Mouse (Mus musculus): Measurements from ENCODE around the gene Slc18a3.

The Slc18a3 gene

DNA sequence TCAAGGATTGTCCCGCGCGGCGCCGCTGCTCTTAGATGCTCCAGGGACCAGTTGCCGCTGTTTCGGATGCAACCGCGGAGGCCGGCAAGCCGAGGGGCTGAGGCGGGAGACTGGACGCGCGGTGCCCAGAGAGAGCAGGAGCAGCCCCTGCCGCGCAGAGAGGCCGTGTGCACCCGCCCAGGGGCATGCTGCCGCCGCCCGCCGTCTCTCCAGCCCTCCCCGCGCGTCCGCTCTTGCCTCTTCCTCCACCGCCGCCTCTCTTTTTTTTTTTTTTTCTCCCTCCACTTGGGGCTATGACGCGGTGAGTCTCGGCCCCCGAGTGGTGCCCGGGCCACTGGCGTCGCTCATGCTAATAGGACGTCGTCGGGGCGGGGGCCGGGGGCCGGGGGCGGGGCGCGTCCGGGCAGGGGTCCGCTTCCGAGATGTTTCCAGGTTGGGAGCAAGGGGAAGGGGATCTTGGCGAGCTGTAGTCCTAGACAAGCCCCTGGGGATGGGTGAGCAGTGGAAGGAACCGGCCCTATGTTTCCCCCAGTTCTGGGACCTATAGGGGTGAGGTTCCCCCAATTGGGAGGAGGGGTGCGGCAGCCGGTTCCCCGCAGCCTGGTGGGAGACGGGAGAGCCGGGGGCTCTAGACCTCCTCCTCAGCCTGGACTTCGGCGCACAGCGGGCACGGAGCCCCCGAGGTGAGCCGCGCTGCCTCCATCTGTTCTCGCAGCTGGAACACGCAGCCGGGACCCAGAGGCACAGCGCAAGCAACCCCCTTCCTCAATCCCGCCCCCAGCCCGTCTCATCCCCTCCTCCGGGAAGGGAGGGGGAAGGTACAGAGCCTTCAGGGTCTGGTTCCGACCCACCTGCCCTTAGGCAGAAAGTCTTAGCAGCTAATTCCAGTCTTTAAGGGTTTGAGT is at the start of gene Slc18a3:
Slc18a3 (minus strand) TSS at position 250 of the 905 bp plus-strand sequence.
- no peak for DNase-seq (ENCODE audit: low spot score in 2 of 2)

DNA sequence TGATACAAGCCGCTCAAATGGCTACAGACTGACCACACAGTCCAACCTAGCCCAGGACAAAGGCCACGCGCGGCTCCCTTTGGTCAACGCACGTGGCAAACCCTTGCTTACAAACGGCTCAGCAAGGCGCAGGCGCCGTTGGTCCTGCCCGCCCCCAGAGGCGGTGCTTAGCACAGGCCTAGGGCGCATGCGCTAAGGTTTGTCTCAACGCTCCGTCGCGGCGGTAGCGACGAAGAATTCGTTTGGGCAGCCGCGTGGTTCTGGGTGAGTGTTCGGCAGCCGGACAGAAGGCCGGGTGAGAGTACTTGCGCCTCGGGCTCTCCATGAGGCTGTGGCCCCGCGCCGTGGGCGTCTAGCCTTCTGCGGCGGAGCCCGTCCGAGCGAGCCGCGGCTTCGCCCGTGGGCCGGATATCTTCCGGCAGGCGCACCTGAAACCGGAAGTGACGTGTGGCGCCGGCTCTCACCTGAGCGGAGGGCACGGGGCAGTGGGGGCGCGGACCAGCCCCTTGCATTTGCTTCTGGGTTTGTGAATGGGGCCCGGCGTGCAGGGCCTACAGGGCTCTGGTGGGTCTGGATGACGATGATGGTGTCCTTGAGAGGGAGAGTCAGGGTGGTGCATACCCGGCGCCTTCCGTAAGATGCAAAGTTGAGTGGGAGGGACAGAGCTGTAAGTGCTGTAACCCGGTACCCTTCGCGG is 48.8 kb upstream of the Slc18a3 start, which contains the start of gene Ercc6:
Ercc6 (plus strand) TSS at position 186 of the 697 bp plus-strand sequence.
- DNase-seq (ENCODE audit: low spot score in 2 of 2) = peak; percentile 93

DNA sequence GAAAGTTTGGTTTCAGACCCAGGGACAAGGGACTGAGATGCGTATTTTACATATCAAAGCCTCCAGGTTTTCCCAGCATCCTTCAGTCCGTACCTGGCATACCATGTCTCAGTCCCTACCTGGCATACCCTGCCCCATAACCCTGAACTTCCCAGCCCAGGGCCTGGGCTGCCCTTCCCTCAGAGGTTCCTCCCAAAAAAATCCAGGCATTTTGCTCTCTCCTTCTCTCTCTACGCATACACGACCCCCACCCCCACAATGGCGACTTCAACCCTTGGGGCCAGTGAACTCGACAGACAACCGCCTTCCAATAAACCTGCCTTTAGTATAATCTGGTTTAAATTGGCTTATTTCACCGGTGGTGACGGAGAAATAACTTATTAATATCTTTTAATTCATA is 48.3 kb upstream of the Slc18a3 start:
- no peak for DNase-seq (ENCODE audit: low spot score in 2 of 2)

DNA sequence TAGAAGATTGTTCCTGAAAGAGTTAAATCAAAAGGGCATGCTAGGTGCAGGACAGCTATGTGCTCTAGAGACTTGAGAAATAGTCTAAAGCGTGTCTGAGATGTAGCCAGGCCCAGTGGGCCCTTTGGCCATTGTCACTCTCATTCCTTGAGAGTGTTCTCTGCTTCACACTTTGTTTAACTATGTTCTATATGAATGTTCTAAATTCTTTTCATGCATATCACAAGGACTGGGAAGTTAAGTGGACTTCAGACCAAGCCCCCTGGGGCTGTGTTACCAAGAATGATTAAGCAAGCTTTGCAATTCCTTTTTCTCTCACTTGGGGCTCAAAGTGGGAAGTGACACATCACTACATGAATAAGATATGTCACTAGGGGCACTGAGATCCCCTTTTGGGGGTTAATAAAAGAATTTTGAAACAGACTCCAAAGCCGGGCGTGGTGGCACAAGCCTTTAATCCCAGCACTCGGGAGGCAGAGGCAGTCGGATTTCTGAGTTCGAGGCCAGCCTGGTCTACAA is 44.9 kb upstream of the Slc18a3 start:
- no peak for DNase-seq (ENCODE audit: low spot score in 2 of 2)

DNA sequence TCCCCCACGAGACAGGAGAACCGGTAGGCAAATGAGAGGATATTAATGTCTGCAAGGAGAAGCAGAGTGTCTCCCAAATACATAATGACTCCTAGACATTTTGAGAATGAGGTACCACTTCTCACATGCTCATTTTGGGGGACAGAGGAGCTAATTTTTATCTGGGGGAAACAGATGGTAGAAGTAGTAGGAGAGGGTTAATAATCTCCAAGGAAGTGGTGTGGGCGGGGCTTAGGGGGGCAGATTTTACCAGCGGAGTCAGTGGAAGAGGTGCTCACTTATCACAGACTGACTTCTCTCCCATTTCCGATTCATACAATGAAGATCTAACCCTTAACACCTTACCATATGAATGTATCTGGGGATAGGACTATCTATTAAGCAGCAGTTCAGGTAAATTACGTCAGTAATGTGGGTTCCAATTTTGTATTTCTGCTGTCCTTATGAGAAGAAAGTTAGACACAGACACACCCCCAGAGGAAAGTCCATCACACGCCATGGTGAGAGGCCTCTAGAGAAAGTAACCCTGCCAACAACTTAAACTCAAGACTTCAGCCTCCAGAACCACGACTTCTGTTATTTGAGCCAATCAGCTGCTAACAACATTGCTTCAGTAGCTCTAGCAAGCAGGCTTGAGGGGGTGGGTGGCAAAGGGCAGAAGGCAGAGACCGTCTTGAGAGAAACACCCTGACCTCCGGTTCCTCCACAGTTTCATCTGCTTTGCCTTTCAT is 43.6 kb upstream of the Slc18a3 start:
- DNase-seq (ENCODE audit: low spot score in 2 of 2) = no peak

DNA sequence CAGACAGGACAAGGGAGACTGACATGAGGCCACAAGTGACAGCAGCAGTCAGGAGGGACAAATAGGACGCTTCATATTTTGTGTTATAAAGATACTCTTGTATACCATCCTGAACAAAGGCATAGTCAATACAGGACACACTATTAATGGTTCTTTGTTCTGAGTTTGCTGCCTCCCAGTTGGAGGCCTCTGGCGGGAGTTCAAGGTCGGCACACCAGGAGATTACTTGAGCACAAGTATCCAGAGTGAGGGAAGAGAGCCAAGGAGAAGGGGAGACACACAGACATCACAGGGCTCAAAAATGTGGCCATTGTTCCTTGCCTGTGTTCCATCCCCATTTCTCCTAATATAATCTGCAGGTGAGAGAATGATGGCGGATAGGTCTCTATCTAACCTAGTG is 42.6 kb upstream of the Slc18a3 start:
- DNase-seq (ENCODE audit: low spot score in 2 of 2) = no peak

DNA sequence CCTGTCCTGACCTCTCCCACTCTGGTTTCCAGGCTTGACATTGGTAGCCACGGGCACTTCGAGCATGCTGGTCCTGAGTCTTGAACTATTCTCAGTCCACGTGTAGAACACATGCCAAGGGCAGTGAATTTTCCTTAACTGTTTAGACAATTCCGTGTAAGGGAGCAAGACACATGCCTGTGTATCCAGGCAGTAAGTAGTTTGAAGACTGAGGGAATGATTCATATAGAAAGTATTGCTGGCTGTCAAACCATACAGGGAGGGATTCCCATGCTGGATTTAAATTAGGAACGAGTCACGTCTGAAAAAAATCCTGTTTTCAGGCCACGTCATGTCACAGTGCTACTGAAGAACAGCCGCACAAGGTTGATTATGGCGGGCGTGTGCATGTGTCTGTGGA is 41.7 kb upstream of the Slc18a3 start:
- no peak for DNase-seq (ENCODE audit: low spot score in 2 of 2)

DNA sequence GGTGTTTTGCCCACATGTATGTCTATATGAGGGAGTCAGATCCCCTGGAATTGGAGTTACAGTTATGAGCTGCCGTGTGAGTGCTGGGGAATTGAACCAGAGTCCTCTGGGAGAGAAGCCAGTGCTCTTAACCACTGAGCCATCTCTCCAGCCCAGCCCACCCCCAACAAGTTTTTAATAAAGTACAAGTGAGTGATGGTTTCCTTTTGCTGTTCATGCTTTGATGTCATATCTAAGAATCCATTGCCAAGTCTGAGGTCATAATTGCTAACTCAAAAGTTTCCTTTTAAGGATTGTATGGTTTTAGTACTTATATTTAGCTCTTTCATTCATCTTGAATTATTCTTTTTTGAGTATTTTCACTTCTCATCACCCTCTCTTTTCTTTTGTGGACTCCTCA is 39.2 kb upstream of the Slc18a3 start:
- DNase-seq (ENCODE audit: low spot score in 2 of 2) = no peak

DNA sequence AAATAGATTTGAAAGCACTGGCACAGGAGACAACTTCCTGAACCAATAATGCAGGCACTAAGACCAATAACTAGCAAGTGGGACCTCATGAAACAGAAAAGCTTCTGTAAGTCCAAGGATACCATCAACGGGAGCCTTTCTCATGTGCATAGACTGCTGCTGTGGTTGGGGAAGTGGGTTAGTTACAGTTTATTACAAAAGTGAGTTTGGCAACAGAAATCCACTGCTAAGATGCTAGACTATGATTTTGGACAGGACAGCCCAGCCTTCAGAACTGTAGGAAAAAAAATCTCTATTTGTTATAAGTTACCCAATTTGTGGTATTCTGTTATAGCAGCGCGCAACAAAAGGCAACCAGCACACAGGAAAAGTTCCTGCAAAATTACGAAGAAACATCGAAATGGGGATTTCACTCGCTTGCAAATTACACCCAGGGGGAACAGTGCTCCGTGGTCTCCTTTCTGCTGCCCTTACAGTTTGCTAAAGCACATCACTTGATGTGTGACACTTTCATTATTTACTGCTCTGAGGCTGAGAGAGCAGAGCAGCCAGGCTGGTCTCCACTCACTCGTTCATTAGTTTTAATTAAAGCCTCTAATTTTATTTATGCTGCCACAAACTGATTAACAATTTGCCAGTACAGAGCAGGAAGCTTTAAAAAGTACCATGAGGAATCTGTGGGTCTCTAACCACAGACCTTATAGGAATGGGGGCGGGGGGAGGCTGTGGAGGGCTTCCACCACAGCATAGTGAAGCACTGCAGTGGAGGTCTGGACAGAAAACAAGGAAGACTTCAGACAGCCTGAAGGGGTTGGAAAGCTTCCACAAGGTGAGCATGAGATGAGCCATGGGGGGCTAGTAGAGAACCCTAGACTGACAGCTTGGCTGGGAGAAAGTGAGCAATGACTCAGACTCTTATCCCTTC is 38.4 kb upstream of the Slc18a3 start:
- no peak for DNase-seq (ENCODE audit: low spot score in 2 of 2)

DNA sequence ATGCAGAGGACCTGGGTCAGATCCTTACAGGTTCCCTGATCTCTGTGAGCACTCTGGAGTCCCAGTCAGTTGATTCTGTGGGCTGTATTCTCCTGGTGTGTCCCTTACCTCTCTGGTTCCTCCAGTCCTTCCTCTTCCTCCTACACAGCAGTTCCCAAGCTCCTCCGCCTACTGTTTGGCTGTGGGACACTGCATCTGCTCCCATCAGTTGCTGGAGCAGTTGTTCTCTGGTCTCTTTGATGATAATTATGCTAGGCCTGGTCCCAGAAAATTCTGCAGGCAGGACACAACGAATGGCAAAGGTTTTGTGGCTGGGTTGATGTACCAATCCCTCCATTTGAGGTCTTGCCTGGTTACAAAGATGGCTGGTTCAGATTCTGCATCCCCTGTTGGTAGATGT is 36.7 kb upstream of the Slc18a3 start:
- no peak for DNase-seq (ENCODE audit: low spot score in 2 of 2)

DNA sequence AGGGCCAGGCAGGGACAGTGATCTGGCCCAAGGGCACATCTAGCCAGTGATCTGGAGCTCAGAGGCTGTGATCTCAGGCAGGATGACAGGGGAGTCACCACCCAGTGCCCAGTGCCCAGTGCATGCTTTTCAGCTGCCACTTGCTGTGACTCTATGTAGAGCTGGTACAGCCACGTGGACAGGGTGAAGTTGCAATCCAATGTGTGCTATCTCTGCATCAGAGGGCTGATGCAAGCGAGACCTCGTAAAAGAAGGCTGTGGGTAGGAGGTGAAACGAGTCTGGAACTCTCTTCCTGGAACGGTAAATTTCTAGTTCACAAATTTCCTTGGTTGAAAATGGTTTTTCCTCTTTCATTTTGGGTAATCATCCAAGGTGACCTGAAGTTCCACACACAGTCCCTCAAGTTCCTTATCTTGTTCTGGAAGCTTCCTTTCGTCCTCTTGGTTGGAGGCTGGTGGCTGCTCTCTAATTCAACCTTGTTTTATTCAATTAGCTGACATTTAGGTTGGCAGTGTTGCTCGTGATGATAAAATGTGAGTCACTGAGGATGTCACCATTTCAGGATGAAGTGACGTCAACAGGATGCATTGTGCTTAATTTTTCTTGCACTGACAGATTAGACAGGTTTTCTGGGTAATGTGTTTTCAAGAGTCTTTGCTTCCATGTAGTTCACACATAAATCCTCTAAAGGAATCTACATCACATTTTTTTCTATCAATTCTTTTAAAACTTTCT is 31.6 kb upstream of the Slc18a3 start:
- DNase-seq (ENCODE audit: low spot score in 2 of 2) = peak in 1 of 2 experiments; percentile 31

DNA sequence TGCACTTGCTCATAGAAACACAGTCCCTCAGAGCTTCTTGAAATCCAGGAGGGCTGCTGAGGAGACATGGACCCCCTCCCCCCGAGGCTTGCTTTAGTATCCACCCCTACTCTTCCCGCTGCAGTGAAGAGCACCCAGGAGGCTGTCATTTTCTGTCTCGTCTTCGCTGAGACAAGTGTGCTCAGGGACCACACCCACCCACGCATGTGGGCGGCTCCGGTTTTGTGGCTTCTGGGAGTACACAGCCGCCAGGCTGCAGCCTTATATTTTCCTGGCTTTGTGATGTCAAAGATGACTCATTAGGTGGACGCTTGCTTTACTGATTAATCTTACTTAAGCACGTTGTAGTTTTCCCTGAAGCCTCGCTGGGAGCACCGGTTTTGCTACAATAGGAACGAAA is 27.9 kb upstream of the Slc18a3 start:
- DNase-seq (ENCODE audit: low spot score in 2 of 2) = no peak

DNA sequence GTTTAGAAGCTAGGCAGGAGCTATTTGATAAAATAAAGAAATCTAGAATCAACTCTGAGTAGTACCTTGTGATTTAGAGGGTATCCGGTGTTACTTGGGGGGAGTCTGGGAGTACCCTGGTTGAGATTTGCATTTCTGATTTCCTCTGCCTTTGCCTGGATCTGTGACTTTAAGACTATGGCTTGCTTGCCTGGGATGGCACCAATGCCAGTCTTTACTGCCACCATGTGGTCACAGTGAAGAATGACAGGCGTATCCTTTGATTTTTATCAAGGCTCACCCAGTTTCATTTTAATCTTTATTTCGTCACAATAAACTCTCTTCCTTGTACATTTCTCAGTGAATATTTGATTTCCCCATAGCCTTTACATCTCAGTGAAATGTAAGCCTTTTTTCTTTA is 17.4 kb upstream of the Slc18a3 start:
- DNase-seq (ENCODE audit: low spot score in 2 of 2) = no peak

DNA sequence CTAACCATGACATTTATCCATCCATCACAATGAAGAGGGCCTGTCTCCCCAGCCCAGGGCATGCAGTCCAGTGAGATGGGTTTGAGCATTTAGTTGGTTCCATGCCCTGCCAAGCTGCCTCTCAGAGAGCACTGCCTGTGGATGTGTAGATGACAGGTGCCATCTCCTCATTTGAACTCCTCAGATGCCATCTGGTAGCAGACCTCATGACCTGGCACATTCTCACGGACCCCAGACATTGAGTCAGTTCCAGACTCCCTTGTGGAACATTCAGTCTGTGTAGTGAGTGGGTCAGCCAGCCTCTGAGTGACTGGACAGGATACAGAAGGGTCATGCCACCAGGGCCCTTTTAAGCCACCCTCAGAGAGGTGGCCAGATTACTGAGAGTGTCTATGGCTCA is 12.9 kb upstream of the Slc18a3 start:
- no peak for DNase-seq (ENCODE audit: low spot score in 2 of 2)

DNA sequence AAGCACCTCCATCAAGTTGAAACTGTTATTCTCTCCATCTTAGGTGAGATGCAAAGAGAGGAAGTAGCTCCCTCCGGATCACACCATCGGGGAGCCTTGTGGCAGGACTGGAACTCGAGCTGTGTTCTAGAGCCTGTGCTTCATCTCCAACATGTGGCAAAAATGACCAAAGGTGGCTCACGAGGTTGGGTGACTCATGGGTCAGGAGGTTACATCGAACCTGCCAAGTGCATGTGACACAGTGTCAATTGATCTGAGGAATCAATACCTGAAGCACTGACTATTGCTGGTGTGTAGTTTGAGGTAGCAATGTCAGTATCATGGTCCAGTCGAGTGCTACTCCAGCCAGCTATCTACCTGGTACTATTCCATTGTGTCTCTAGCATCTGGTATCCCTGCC is 11.9 kb upstream of the Slc18a3 start:
- no peak for DNase-seq (ENCODE audit: low spot score in 2 of 2)

DNA sequence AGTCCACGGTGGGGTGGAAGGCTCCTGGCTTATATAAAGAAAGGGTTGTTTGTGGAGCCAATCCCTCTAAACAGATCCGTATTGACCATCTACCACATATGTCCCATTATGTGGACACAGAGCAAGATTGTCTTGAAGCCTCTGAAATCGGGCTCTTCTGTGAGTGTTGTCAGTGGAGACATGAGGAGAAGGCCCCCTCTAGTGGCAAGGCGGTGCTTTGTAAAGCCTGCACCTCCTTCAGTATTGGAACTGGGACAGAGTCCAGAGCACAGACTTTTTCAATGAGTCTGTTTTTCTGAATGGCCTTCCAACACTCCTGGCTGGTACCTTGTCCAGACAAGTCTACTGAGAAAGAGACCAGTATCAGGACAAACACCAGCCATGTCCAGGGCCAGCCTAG is 8.3 kb upstream of the Slc18a3 start:
- peak; percentile 23 to 34 for DNase-seq (ENCODE audit: low spot score in 2 of 2)

DNA sequence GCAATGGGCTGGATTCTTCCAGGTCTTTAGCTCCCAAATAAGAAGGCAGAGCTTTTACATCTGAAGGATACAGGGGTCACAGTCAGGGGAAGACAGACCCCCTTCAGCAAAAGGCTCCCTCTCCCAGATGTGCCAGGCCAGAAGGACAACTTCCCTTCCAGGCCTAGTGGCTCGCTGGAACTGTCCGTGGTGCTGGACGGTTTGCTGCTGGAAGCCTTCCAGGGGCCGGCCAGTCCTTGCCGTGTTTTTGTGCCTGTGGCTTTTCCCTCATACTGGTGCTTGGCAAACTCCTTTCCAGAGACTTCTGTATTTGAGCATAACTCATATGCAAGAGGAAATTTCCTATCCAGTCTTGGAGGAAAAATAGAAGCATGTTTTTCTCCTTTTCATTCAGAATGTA is 3.0 kb upstream of the Slc18a3 start:
- DNase-seq (ENCODE audit: low spot score in 2 of 2) = peak; percentile 27 to 43

DNA sequence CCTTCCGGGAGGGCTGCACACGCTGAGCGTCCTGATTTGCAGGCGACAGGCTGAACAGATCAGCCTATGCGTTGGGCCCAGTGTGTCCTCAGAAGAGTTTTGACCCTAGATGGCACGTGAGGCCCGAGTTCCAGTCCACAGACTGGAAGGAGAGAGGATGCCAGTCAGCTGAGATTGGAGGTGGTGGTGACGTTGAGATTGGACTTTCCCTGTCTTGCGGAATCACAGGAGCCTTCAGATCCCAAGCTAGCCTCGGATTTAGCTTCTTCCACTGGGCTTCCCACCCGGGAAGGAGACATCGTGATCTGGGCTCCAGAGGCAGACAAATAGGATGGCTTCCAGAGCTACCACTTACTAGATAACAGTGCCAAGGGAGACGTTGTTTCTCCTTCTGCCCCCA is 1.2 kb upstream of the Slc18a3 start, which contains the start of gene Chat:
Chat (minus strand) TSS at position 101 of the 400 bp plus-strand sequence.
- DNase-seq (ENCODE audit: low spot score in 2 of 2) = no peak

DNA sequence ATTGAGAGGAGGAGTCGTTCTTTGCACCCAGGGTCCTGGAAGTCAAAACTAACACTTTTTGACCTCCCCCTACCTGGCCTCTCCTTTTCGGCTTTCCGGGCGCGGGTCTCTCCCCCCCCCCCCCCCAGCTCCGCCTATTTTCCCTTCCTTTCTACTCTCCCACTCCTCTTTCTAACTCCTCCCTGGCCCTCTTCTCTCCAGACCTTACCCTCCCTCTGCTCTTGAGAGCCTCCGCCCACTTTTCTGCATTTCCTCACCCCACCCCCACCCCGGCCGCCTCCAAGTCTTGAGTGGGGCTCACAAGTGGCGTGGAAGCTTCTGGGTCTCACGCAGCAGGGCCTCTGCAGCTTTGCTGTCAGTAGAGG is 838 bp upstream of the Slc18a3 start:
- no peak for DNase-seq (ENCODE audit: low spot score in 2 of 2)
